8 mouse cellular contexts compared by ENCODE assay signal in genomic region chr19:55740753-55741438, GRCm38 (mm10). TPM values are rescaled to one million over a fixed set of nuclear protein-coding genes. Genes with fewer than 3 reads are reported as not detected.
DNase-seq lines count a peak whose midpoint lies in the region; ATAC-seq and TF ChIP-seq lines count a peak whose summit lies in the region.

No protein-coding gene starts in this region.

- peak overlapping the region; percentile 29; the same call in 1 of the 2 replicates for H3K27ac ChIP-seq in left cerebral cortex, adult 2 months
- H3K27ac ChIP-seq in forebrain, embryonic 14.5 days (ENCODE audit: low read depth, low read length), result peak overlapping the region; percentile 60; the same call in 1 of the 2 replicates
- H3K27ac ChIP-seq in limb, embryonic 13.5 days, result peak overlapping the region; percentile 100
- H3K27ac ChIP-seq in neural tube, embryonic 13.5 days (replicated peaks), result peak overlapping the region; percentile 59

- H3K36me3 ChIP-seq in forebrain, embryonic 14.5 days (ENCODE audit: control insufficient read depth, insufficient read depth, low read length), result no peaks in the 10 kb centered on the region
- no peaks in the 10 kb centered on the region for H3K36me3 ChIP-seq in limb, embryonic 13.5 days
- no peaks in the 10 kb centered on the region for H3K36me3 ChIP-seq in neural tube, embryonic 13.5 days

- peak overlapping the region; percentile 81 for H3K4me2 ChIP-seq in forebrain, embryonic 14.5 days (ENCODE audit: low read length)
- peak overlapping the region; percentile 94 for H3K4me2 ChIP-seq in limb, embryonic 13.5 days (replicated peaks)
- peak overlapping the region; percentile 68 for H3K4me2 ChIP-seq in neural tube, embryonic 13.5 days

- no peaks in the 10 kb centered on the region for H3K27me3 ChIP-seq in forebrain, embryonic 14.5 days (replicated peaks; ENCODE audit: control insufficient read depth, insufficient read depth, low read length)
- no peaks in the 10 kb centered on the region for H3K27me3 ChIP-seq in limb, embryonic 13.5 days
- H3K27me3 ChIP-seq in neural tube, embryonic 13.5 days, result peaks cover 24% of the 10 kb centered on the region

- no peak for TF ChIP-seq CTCF in left cerebral cortex, adult 2 months (IDR thresholded peaks at IDR 0.05)

- H3K4me3 ChIP-seq in left cerebral cortex, adult 2 months, result peak overlapping the region; percentile 31
- H3K4me3 ChIP-seq in forebrain, embryonic 14.5 days (ENCODE audit: low read depth, low read length), result peak overlapping the region; percentile 53
- peak overlapping the region; percentile 90 for H3K4me3 ChIP-seq in limb, embryonic 13.5 days
- peak overlapping the region; percentile 51 for H3K4me3 ChIP-seq in neural tube, embryonic 13.5 days

- H3K4me1 ChIP-seq in forebrain, embryonic 14.5 days (ENCODE audit: control insufficient read depth, insufficient read depth, low read length), result peaks cover 18% of the 10 kb centered on the region; the same call in 1 of the 2 replicates
- peaks cover 26% of the 10 kb centered on the region for H3K4me1 ChIP-seq in limb, embryonic 13.5 days
- H3K4me1 ChIP-seq in neural tube, embryonic 13.5 days (replicated peaks), result peaks cover 38% of the 10 kb centered on the region

- DNase-seq in left cerebral cortex, adult 2 months (ENCODE audit: extremely low spot score in 1 of 2, low spot score in 2 of 2), result no peak
- DNase-seq in left cerebral cortex, adult 11 months (ENCODE audit: low spot score), result no peak
- no peak for DNase-seq in forebrain, embryonic 14.5 days (ENCODE audit: low spot score)
- DNase-seq in adrenal gland, adult 8-10 months, result no peak
- DNase-seq in ovary, postnatal 10 days (ENCODE audit: low spot score), result no peak
- no peak for DNase-seq in frontal cortex, postnatal 14 days (ENCODE audit: low spot score in 2 of 2)

- WGBS in forebrain, embryonic 14.5 days, result 13% methylated on average over 10 of the region's 10 CpGs
- 7% methylated on average over 10 of the region's 10 CpGs for WGBS in limb, embryonic 13.5 days
- WGBS in neural tube, embryonic 13.5 days, result 13% methylated on average over 10 of the region's 10 CpGs

- no peak for ATAC-seq in forebrain, embryonic 14.5 days
- no peak; the same call in 1 of the 2 replicates for ATAC-seq in limb, embryonic 13.5 days (ENCODE audit: low FRiP score, low read depth)
- ATAC-seq in neural tube, embryonic 13.5 days (ENCODE audit: low read depth), result no peak; the same call in 1 of the 2 replicates

- intact Hi-C loops in left cerebral cortex, adult 2 months (cut with DNase I), result loop anchor here (5.0 kb wide), 2 partner anchors 136 to 319 kb away; no protein-coding TSS in a partner anchor

- no peaks in the 10 kb centered on the region for H3K9me3 ChIP-seq in forebrain, embryonic 14.5 days (replicated peaks; ENCODE audit: control insufficient read depth, low read length)
- no peaks in the 10 kb centered on the region for H3K9me3 ChIP-seq in limb, embryonic 13.5 days
- H3K9me3 ChIP-seq in neural tube, embryonic 13.5 days, result no peaks in the 10 kb centered on the region

- peak overlapping the region; percentile 55 for H3K9ac ChIP-seq in forebrain, embryonic 14.5 days (ENCODE audit: low read length)
- H3K9ac ChIP-seq in limb, embryonic 13.5 days, result peak overlapping the region; percentile 60
- H3K9ac ChIP-seq in neural tube, embryonic 13.5 days, result peak overlapping the region; percentile 76

RNA-seq across cellular contexts. Expression of gene Tcf7l2, which starts 0.7 kb away (rescaled TPM):
- total RNA-seq in left cerebral cortex, adult 2 months (2021), result 1 to 10 TPM; 8.1 to 9.0 TPM
- 196 and 221 TPM in 2 replicates for polyA plus RNA-seq in forebrain, embryonic 14.5 days (2014; fragmentation: Nextera tagmentation; extraction: Ambion mirVana)
- polyA plus RNA-seq in limb, embryonic 13.5 days (2015; fragmentation: Nextera tagmentation; extraction: Ambion mirVana), result 180 and 190 TPM in 2 replicates
- polyA plus RNA-seq in neural tube, embryonic 13.5 days (2015; fragmentation: Nextera tagmentation; extraction: Ambion mirVana), result 18.4 and 29.2 TPM in 2 replicates
- total RNA-seq in adrenal gland, adult 8-10 months (2022), result 10 to 100 TPM; 15.4 to 39.4 (median 26.8) TPM

Comparison
In these comparisons a context has a peak if more than half of its experiments do, and no peak if none do; other contexts are left out.
1. H3K27ac ChIP-seq: peak in every context shown above with its lines; median percentile 100 in limb, embryonic 13.5 days; 60 in forebrain, embryonic 14.5 days; 59 in neural tube, embryonic 13.5 days; 29 in left cerebral cortex, adult 2 months.
2. H3K4me3 ChIP-seq: peak in every context shown above with its lines; median percentile 90 in limb, embryonic 13.5 days; 53 in forebrain, embryonic 14.5 days; 51 in neural tube, embryonic 13.5 days; 31 in left cerebral cortex, adult 2 months.